Mouse (Mus musculus): ENCODE results near the gene BC003965. TPM values are rescaled to one million over a fixed set of nuclear protein-coding genes. Genes with fewer than 3 reads are reported as not detected.

The BC003965 gene
- 10 to 100 TPM; 15.6 to 20.7 TPM for polyA plus RNA-seq (2017; shearing (Covaris generic))

DNA sequence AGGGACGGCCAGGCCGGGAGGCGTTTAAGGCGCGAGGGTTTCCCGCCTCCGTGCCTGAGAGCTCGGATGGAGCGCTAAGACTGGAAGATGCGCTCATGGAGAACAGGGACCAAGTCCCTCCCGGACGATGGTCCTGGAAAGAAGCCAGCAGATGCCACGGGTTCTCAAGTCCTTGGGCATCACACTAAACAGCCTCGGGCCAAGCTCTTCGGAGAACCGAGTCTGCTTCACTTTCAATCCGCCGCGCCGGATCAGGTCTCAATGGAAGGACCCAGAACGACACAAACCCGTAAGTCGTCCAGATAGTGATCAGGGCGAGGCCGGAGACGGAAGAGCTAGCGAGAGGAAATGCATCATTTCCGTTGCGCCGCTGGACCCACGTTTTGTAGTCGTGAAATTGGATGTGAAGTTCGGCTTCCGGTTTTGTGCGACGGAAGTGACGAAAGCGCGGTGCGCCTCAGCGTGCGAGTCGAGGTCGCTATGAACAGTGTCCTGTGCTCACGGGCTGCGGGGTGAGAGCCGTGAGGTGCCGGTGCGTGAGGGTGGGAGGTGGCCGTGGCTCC is at the start of gene BC003965:
BC003965 (plus strand) TSS at position 426 of the 563 bp plus-strand sequence.
- peak; percentile 92 for ATAC-seq

DNA sequence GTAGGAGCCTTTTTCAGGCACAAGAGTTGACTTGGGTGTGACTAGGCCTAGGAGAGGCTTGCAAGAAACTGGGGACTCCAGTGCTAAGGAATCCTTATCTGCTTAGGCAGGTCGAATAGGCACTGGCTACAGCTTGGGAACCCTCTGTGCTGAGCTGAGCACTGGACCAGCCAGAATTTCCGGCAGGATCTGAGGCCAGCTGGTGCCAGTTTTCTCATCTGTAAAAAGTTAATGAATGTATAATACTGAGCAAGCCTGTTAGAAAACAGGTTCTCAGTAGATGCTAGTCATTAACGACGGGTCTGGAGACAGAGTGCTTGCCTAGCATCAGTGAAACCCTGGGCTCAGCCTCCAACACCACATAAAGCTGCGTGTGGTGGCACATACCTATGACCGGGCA is 48.7 kb upstream of the BC003965 start:
- ATAC-seq, result no peak

DNA sequence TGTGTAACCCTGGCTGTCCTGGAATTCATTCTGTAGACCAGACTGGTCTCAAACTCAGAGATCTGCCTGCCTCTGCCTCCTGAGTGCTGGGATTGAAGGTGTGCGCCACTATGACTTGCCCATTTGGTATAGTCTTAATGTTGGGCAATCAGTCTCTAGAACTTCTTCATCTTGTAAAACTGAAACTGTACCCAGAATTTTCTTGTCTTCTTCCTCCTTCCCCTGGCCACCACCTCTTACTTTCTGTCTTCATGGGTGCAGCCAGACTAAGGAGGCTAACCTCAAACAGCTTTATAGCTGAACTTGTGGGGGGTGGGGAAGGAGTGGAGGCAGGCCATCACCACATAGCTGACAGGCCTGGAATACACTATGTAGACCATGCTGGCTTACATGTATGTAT is 45.6 kb upstream of the BC003965 start:
- no peak for ATAC-seq

DNA sequence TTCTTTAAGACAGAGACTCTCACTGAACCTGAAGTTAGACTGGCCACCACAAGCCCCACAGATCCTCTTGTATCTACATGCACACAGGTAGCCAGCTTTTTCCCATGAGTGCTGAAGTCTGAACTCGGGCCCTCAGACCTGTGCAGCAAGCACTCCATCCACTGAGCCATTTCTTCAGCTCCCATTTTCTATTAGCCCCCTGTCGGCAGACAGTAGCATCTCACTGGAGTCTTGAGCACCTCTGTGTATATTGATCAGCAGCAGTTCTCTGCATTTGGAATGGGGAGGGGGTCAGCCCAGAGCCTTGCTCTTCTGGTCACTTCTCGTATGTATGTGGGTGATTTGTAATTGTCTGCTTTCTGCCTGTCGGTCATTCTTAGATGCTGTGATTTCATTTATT is 44.4 kb upstream of the BC003965 start:
- no peak for ATAC-seq

DNA sequence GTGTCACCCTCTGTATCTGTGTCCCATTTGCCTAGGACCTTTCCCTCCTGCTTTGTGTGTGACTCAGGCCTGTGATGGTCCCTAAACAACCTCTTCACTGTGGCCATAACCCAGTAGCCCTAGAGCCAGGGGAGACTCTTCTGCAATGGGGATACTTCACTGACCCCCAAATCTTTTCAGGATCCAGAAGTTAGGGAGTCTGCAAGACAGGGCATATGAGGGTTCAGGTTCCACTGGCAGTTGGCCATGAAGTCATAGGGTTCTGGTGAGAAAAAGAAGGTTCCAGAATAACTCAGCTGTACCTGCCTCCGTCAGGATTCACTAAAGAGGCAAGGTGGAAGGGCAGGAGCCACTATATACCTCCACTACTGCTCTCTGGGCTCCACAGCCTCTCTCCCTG is 22.2 kb upstream of the BC003965 start, which contains the start of gene Ccdc154:
Ccdc154 (plus strand) TSS at position 301 of the 400 bp plus-strand sequence.
- ATAC-seq, result no peak

DNA sequence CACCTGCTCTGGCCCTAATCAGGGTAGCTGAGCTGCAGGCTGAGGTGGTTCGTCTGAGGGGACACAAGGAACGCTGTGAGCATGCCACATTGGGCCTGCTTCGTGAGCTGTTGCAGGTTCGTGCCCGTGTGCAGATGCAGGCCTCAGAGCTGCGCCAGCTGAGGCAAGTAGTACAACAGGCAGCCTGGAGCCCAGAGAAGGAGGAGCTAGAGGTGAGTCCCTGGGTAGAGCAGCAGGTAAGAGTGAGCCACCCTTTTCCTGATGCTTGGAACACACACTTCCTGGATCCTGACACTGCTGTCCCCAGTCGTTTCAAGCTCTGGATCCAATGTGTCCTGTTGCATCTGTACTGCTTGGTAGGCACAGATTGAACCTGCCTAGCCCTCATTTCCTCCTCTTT is 21.0 kb upstream of the BC003965 start:
- no peak for ATAC-seq

DNA sequence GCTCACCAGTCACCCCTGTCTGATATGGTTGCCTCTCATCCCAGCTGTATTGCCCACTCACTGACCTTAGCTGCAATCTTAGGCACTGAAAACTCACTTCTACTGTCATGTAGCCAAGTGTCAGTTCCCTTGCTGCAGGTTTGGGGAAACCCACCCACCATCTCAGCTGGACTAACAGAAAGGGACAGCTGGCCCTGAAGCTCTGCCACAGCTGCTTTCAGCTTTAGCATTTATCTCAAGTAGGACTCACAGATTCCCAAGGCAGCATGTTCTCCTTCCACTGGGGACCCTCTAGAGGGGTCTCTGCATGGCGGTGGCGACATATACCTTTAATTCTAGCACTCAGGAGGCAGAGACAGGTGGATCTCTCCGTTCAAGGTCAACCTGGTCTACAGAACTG is 19.6 kb upstream of the BC003965 start:
- ATAC-seq, result no peak

DNA sequence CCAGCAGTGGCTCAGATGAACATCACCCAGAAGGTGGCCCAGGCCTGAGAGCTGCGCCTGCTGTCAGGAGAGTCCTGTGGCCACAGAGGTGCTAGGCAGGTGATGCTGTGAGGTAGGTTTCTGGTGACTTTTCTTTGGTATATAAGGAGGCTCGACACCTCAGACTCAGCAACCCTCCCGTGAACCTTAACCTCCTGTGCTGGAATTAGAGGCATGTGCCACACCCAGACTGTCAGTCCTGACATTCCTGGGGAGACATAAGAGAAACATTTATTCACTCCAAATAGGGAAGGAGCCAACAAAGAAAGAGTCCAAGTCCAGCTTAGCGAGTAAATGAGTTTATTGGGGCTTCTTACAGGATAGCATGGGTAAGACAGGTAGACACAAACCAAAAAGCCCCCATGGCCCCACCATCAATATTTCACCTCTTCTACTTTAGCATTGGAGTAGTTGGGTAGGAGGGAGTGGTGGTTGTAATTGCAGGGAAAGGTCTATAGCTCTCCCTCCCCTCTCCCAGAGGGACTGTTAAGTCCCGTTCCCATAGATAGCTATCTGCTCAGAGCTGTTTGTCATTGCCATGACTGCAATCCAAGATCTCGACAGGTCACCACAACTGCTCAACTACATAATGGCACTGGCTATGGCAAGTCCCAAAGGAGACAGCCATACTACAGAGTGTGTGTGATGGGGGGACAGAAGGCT is 18.2 kb upstream of the BC003965 start:
- no peak for ATAC-seq

DNA sequence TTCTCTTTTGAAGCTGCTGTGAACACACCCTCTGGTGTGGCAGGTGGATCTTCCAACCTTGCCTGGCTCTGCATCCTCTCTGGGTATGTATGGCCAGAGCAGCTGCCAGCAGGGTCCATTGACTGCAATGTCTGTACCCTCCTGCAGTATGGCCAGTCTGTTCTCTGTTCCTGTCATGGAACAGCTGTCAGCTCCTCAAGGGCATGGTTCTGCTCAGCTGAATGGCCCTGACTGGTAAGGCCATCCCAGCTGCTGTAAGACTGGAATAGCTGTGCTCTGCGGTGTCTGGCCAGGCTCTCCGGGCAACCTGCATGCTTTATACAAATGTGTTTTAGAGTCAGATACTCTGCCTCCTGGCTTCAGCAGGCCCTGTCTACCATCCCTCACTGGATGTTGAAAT is 14.6 kb upstream of the BC003965 start:
- ATAC-seq, result no peak

DNA sequence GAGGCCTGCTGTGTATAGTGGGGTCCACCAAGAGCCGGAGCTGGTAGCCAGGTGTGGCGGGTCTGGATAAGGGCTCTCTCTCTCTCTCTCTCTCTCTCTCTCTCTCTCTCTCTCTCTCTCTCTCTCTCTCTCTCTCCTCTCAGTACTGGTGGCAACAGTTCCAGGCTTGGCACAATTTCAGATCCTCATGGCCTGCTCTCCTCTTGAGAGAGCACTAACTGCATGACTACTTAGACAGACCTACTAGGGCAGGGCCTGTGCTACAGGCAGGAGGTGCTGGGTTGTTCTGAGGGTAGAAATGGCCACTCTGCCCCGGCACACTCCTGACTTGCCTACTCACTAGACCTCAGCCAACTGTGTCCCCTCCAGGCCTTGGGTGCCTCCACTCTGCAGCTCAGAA is 11.8 kb upstream of the BC003965 start:
- ATAC-seq, result no peak

DNA sequence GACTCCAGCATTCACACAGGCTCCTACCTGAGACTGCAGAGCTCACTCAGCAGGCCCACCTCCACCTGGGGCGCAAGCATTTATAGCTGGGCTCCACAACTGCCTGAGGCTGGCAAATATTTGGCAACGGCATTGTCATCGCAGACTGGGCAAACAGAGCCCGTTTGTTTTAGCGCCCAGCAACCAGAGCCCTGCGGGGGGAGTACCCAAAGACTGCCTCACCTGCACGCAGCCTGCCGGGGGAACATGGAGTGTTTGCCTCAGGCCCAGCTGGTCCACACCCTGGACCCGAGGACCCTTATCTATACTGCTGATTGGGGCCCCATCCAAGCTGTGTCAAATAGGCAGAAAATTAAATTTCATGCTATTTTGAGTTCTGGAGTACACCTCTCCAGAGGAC is 8.9 kb upstream of the BC003965 start, which contains the start of gene Gm38655:
Gm38655 (minus strand) TSS at position 61 of the 400 bp plus-strand sequence.
- no peak for ATAC-seq

DNA sequence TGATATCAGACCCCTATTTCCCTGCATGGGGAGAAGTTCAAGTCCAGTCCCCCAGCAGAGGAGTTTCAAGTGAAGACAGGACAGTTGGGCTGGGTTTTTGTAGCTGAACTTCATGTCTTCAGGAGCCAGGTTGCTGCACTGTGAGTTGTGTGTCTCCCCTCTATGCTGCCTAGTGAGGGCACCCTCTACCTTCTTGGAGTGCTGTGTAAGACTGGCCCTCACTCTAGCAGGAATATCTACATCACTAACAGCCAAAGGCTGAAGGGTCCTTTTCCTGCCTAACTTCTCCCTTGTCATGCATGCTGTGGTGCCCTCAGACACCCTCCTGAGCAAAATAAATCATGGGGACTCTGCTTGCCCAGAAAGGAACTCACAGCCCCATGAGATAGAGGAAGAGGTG is 1.1 kb upstream of the BC003965 start:
- ATAC-seq, result no peak

DNA sequence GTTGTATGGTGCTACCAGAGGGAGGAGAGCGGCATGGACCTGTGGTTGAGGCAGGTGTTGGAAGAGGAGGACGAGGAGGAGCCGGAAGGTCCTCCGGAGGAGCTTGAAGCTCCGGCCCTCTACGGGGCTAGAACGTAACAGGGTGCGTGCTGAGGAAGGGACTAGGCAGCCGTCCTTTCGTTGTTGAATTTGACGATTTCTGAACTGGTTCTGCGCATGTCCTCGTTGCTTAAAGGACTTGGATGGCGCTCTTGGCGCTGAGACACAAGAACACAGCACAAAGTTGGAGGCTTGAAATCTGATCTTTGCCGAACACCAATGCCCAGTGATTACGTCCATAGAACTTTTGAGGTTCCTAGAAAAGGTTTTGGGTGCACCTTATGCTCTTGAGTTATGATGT is 607 bp downstream of the BC003965 start:
- ATAC-seq, result no peak

DNA sequence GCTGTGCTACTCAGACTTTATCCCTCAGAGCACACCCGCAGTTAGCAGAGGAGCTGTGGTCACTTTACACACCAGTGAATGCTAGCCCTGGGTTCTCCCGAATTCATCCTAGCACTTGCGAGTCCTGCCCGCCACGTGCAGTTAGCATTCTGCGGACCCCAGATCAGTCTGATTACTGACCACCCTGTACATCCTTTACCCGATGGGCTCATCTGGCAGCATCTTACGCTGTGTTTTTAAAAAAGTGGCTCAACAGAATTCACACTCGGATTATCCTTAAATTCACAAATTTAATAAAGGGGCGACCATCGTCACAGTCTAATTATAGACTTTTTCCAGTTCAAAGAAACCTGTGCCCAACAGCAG is 3.4 kb downstream of the BC003965 start:
- no peak for ATAC-seq

DNA sequence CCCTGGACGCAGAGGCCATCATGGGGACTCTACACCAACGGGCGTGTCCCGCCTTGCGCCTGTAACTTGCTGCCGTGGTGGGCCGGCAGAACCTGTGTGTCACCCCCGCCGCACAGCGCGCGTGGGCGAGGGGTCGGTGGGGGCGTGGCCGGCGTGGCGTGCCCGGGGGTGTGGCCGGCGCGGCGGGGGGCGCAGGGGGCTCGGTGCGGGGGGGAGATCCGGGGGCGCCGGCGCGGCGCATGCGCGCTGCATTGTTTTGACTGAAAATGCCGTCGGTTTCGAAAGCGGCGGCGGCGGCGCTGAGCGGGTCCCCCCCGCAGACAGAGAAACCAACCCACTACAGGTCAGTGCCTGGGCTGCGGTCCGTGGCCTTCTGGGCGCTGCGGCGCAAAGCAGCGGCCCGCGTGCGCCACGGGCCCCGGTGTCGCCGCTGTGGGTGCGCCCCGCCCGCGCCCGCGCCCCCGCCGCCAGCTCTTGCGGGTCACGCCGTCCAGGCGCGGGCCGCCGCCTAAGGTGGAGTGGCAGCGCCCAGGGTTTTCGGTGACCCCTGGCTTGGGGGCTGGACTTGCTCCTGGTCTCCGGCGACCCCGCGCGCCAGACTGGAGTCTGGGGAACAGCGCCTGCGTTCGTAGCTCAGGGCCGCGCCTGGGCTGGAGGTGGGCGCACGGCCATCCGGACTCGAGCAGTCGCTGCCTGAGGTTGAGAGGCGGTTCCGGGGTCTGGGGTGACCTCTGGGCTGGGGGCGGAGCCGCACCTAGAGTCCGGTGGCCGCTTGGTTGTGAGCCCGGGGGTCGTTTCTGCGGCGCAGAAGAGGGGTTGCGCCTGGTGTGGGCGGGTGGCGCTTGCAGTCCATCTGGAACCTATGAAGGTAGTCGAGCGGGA is 4.0 kb downstream of the BC003965 start, which contains the start of gene Unkl:
Unkl (plus strand) TSS at position 248 of the 882 bp plus-strand sequence.
- peak; percentile 8 for ATAC-seq

DNA sequence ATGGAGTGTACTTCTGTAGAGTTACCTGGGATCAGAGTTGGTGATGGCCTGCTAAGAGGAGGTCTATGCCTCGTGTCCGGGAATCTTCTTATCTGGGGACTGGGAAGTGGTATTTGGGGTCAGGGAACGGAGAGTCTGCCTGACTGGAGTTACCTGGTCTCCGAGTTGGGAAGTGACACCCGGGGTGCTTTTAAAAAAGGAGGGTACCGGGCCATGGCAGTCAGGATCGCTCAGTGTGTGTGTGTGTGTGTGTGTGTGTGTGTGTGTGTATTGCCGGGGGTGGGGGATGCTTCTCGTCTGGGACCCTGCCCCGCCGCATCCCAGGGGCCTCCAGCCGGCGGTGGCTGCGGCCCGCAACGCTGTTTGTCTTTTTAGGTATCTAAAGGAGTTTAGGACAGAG is 4.7 kb downstream of the BC003965 start:
- ATAC-seq, result no peak

DNA sequence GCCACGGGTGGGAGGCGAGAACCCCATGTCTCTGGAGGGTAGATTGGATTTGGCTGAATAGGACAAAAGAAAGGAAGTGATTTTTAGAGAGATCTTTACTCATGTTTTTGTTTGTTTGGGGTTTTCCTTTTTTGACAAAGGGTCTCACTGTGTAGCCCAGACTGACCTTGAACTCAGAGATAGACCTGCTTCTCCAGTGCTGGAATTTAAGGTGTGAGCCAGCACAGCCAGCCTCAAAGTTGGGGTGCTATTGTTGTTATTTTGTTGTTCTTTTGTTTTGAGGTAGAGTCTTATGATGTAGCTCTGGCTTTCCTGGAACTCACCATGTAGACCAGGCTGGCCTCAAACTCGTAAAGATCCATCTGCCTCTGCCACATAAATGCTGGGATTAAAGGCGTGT is 18.0 kb downstream of the BC003965 start:
- no peak for ATAC-seq

DNA sequence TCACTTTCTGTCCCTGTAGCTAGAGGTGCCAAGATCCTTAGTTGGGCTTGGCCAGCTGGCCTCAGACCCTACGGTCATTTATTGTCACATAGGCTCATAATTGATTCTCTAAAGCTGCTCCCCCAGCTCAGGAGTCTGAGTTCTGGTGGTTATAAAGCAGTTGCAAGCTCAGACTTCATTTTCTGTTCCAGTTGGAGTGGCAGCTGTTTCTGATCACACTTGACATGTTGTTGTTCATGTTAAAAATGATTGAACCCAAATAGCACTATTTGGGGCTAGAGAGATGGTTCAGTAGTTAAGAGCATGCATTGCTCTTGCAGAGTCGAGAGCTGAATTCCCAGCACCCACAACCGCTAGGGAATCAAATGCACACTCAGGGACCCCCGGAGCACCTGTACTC is 25.7 kb downstream of the BC003965 start:
- ATAC-seq, result no peak

DNA sequence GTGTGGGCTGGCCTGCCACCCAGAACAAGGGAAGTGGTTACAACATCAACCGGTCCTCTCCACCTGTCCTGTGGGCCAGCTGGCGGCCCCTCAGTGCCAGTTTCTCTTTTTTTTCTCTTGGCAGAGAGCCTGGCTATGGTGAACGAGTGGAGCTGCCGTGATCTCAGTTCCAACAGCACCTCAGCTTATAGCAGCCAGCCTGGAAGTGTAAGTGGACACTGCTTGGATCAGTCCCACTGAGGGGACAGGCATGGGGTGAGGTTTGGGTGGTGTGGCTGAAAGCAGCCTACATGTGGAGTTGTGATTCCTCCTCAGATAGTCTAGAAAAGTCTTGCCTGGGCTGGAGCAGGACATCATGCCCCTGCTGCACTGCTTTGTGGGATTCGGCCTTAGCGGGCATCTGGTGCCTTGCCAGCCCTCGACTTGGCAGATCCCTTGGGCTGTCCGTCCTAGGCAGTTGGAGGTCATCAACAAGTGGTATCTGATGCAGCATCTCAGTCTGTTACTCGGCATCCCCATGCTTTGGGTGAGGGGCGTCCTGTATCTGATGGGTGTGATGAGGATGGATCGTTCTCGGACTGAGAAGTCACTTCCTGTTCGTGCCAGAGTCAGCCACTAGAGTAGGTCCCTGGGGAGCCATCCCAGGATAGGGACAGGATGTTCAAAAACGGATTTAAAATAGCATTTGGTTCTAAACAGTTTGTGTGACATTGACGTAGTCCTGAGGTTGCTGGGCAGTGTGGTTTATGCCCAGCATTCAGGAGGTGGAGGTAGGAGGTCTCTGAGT is 26.5 kb downstream of the BC003965 start:
- no peak for ATAC-seq

DNA sequence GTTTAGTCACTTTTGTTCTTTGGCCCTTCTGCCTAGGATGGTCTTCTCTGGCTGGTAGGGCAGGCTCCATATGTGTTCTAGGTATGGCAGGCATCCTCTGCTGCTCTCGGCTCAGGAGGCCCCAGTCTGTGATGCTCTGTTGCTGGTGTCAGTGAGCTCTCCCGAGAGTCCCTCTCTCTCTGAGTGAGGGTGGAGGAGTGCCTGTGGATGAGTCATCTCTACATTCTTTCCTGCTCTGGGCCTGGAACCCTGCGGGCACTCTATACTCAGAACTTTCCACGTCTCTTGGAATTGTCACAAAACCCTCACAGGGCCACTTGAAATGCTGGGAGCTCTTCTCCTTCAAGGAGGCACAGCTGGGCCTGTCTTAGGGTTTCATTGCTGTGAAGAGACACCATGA is 27.4 kb downstream of the BC003965 start:
- no peak for ATAC-seq

DNA sequence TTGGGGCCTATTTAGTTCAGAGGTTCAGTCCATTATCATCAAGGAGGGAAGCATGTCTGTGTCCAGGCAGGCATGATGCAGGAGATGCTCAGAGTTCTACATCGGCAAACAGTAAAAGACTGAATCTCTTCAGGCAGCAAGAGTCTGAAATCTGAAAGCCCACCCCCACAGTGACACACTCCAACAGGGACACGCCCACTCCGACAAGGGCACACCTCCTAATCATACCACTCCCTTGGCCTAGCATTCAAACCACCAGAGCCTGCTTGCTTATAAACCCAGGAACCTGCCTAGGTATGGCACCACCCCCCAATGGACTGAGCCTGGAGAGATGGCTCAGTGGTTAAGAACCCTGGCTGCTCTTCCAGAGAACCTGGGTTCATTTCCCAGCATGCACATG is 31.1 kb downstream of the BC003965 start:
- ATAC-seq, result no peak

DNA sequence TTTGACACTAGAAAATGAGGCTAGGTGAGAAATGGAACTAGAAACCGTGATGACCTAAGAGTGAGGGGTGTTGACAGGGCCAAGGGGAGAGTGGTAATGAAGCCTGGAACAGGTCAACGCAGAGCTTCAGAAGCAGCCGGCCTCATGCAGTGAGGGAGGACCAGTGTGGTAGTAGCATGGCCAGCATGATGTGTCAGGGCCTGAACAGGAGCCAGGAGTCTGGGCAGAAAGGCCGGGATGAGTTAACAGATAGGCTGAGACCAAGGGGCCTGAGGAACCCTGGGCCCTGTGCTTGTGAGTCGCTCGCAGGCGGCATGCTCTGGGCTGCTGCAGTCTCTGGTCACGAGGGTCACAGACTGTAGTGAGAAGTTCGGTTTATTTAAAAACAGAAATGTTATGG is 34.6 kb downstream of the BC003965 start:
- ATAC-seq, result no peak
